Mouse (Mus musculus) intestine, postnatal 0 days (tissue): ENCODE measurements around the gene Gjb3. TPM values are rescaled to one million over a fixed set of nuclear protein-coding genes. Genes with fewer than 3 reads are reported as not detected.

Source experiments
- ATAC-seq: fragments of 200-750 bp; cut with Nextera tagmentation; 2 replicates; pipeline ENCODE4 v1.8.0; 2017; ENCODE audit warnings: mild to moderate bottlenecking, moderate TSS enrichment, moderate library complexity
- H3K27ac ChIP-seq: fragments of 300-500 bp; sonication (generic); 2 replicates; pipeline ENCODE4 v1.5.1; 2014; ENCODE audit warnings: mild to moderate bottlenecking, low read depth, low read length, moderate library complexity
- H3K27me3 ChIP-seq: fragments of 300-500 bp; sonication (generic); replicated peaks from 2 replicates; pipeline ENCODE4 v1.6.1; 2014; ENCODE audit warnings: low read length, mixed read lengths; ENCODE audit not compliant: control insufficient read depth, insufficient read depth
- H3K36me3 ChIP-seq: fragments of 300-500 bp; sonication (generic); 2 replicates; pipeline ENCODE4 v1.6.1; 2014; ENCODE audit warnings: mild to moderate bottlenecking, moderate library complexity; ENCODE audit not compliant: control insufficient read depth, insufficient read depth
- H3K4me1 ChIP-seq: fragments of 300-500 bp; sonication (generic); replicated peaks from 2 replicates; pipeline ENCODE4 v1.6.1; 2014; ENCODE audit warnings: antibody characterized with exemption, low read length, mixed read lengths; ENCODE audit not compliant: control insufficient read depth, insufficient read depth
- H3K4me2 ChIP-seq: fragments of 300-500 bp; sonication (generic); replicated peaks from 2 replicates; pipeline ENCODE4 v1.6.1; 2014; ENCODE audit warnings: low read depth, mild to moderate bottlenecking, moderate library complexity
- H3K4me3 ChIP-seq: fragments of 300-500 bp; sonication (generic); 2 replicates; pipeline ENCODE4 v1.5.1; 2014; ENCODE audit warnings: low read depth, low read length
- H3K9ac ChIP-seq: fragments of 300-500 bp; sonication (generic); 2 replicates; pipeline ENCODE4 v1.6.1; 2014; ENCODE audit warnings: mild to moderate bottlenecking, low read depth, low read length
- H3K9me3 ChIP-seq: fragments of 300-500 bp; sonication (generic); 2 replicates; pipeline ENCODE4 v1.6.1; 2016; ENCODE audit warnings: mixed run types; ENCODE audit not compliant: control insufficient read depth
- CTCF ChIP-seq: sonication (generic); IDR thresholded peaks from 2 replicates; pipeline ENCODE4 v1.5.1; 2016; ENCODE audit warnings: low read depth, mild to moderate bottlenecking, control low read depth, antibody characterized with exemption, moderate library complexity
- whole genome bisulfite sequencing: fragments of 180-500 bp; shearing (Covaris S2); extraction: QIAGEN DNeasy Blood & Tissue Kit; methylation state at CpG from one replicate; pipeline ENCODE4 v1.1.7; 2014; 5-methylcytosine and 5-hydroxymethylcytosine counted together
- polyA plus RNA-seq: library from polyadenylated mRNA; unstranded; fragments of >200 nt; fragmentation: Nextera tagmentation; extraction: Ambion mirVana; gene quantifications from 2 replicates; pipeline ENCODE4 v1.2.1, GENCODE M21; 2015

The Gjb3 gene
- polyA plus RNA-seq, 1 experiment from 2014 or later = 1.3 TPM

DNA sequence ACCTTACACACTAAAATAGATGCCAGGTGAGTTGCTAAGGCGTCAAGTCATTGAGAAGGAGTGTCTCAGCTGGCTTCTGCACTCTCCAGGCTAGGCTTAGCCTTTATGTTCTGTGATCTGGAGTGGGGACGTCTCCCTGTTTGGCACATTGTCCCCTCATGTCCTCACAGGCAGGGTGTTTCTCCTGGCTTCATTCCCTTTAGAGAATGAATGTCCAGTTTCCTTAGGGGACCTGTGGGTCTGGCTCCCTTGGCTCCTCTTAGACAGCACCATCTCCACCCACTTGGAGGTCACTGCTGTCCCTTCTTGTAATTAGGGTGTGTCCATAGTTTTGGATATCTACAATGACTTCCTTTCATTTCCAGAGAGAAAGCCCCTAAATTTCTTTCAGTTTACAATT lies 23.7 kb downstream of the Gjb3 start:
- H3K9ac ChIP-seq = no peak overlapping the region
- no peak overlapping the region for H3K4me3 ChIP-seq
- 60% methylated on average over 2 of the region's 2 CpGs for WGBS
- no peaks in the 10 kb centered on the region for H3K36me3 ChIP-seq
- ATAC-seq = no peak
- H3K27me3 ChIP-seq = no peaks in the 10 kb centered on the region
- no peak overlapping the region for H3K27ac ChIP-seq
- H3K4me1 ChIP-seq = no peaks in the 10 kb centered on the region
- no peaks in the 10 kb centered on the region for H3K9me3 ChIP-seq
- TF ChIP-seq CTCF = no peak
- no peak overlapping the region for H3K4me2 ChIP-seq

DNA sequence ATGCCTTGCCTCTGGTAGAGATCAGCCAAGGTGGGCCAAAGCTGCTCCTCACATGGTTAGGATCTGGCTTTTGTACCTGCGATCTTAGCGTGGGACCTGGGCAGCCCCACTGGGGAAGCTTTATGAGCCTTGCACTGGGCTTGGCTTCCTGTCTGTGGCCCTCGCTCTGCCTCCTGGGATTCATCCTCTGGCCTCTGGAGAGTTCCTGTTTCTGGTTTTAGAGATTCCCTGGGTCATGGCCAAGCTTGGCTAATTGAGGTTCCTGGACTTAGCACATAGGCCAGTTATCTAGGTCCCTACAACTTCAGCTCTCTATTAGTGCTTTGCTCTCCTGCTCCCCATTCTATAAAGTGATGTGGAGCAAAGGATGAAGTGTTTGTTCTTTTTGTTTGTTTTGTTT lies 26.8 kb downstream of the Gjb3 start:
- no peak overlapping the region for H3K4me2 ChIP-seq
- H3K4me1 ChIP-seq = no peaks in the 10 kb centered on the region
- no peaks in the 10 kb centered on the region for H3K36me3 ChIP-seq
- H3K4me3 ChIP-seq = no peak overlapping the region
- no peak for TF ChIP-seq CTCF
- H3K9me3 ChIP-seq = no peaks in the 10 kb centered on the region
- 67% methylated on average over 3 of the region's 3 CpGs for WGBS
- no peaks in the 10 kb centered on the region for H3K27me3 ChIP-seq
- H3K9ac ChIP-seq = no peak overlapping the region
- no peak overlapping the region for H3K27ac ChIP-seq
- no peak for ATAC-seq

DNA sequence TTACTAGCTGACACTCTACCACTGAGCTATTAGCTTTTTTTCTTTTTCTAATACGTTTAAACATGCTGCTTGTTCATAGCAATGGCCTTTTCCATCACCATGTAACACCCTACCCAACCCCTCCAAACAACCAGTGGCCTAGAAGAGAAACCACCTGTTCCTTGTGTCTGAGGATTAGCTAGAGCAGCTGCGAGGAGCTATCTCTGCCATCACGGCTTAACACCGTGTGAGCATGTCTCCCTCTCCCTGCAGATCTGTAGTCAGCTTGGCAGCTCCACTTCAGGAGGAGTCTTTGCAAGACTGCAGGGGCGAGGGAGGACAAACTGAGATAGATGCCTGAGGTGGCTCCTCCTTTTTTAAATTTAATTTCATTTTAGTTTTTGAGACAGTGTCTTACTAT lies 30.1 kb downstream of the Gjb3 start:
- WGBS = 61% methylated on average over 5 of the region's 5 CpGs
- H3K4me1 ChIP-seq = no peaks in the 10 kb centered on the region
- no peak for ATAC-seq
- no peak overlapping the region for H3K27ac ChIP-seq
- no peak for TF ChIP-seq CTCF
- no peak overlapping the region for H3K9ac ChIP-seq
- H3K4me2 ChIP-seq = no peak overlapping the region
- no peaks in the 10 kb centered on the region for H3K36me3 ChIP-seq
- no peak overlapping the region for H3K4me3 ChIP-seq
- no peaks in the 10 kb centered on the region for H3K9me3 ChIP-seq
- H3K27me3 ChIP-seq = no peaks in the 10 kb centered on the region

DNA sequence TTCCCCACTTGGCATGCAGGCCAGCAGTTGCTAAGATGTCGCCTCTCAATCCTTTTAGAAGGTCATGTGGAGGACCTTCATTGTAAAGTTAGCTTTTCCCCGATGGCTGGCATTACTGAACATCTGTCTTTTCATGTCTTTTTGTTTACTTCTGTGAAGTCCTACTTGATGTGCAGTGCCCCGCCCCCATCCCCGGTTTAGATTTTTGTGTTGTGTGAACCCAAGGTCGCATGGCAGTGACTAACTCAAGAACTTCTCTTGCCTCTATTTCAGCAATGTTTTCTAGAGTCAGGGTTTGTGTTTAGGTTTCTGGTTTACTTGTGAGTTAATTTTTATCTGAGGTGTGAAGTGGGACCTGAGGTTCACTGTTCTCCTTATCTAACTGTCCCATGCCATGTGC lies 38.0 kb downstream of the Gjb3 start:
- H3K4me2 ChIP-seq = no peak overlapping the region
- TF ChIP-seq CTCF = no peak
- no peaks in the 10 kb centered on the region for H3K27me3 ChIP-seq
- ATAC-seq = no peak
- H3K4me3 ChIP-seq = no peak overlapping the region
- no peak overlapping the region for H3K9ac ChIP-seq
- WGBS = 64% methylated on average over 5 of the region's 5 CpGs
- no peak overlapping the region for H3K27ac ChIP-seq
- H3K36me3 ChIP-seq = no peaks in the 10 kb centered on the region
- no peaks in the 10 kb centered on the region for H3K9me3 ChIP-seq
- no peaks in the 10 kb centered on the region for H3K4me1 ChIP-seq

DNA sequence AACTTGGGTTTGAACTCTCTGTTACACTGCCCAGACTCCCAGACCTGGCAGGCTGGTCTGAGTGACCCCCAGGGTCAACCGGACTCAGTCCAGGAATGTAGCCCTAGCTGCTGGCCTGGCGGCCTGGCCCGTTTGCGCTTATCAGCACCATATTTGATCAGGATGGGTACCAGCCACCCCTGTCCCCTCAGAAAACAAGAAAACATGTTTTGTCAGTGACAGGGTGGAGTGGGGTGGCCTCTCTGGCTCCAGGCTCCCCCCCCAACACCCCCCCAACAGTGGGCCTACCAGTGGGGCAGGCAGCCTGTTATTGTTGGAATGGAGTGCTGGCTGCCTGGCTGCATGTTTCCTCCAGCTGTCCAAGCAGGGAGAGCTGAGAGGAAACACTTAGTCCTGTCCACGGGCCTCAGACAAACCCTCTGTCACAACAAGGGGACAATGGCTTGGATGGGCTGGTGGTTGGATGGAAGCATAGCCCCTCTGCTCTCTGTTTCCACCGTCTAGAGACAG lies 41.5 kb downstream of the Gjb3 start:
- no peaks in the 10 kb centered on the region for H3K27me3 ChIP-seq
- no peaks in the 10 kb centered on the region for H3K4me1 ChIP-seq
- H3K27ac ChIP-seq = no peak overlapping the region
- no peaks in the 10 kb centered on the region for H3K36me3 ChIP-seq
- no peaks in the 10 kb centered on the region for H3K9me3 ChIP-seq
- TF ChIP-seq CTCF = no peak
- WGBS = 63% methylated on average over 6 of the region's 6 CpGs
- no peak overlapping the region for H3K9ac ChIP-seq
- no peak for ATAC-seq
- no peak overlapping the region for H3K4me2 ChIP-seq
- H3K4me3 ChIP-seq = no peak overlapping the region

DNA sequence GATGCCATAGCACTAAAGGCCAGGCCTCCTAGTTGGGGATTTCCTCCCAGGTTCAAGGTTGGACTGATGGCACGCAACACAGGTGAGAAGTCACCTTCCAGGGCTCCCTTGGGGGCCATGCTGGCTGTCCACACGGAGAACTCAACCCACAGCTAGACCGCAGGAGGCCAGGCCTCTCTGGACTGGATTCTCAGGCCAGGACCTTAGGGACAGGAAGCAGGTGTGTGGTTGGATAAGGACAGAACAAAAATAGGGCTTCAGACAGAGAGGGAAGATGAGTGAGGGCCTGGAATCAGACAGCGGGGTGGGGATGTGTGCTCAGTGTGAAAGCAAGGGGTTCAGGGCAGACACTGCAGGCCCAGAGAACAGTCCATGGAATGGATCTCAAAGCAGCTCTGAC lies 43.7 kb downstream of the Gjb3 start:
- H3K27ac ChIP-seq = no peak overlapping the region
- ATAC-seq = no peak
- H3K4me2 ChIP-seq = no peak overlapping the region
- H3K4me3 ChIP-seq = no peak overlapping the region
- WGBS = 73% methylated on average over 4 of the region's 4 CpGs
- H3K4me1 ChIP-seq = no peaks in the 10 kb centered on the region
- H3K36me3 ChIP-seq = no peaks in the 10 kb centered on the region
- TF ChIP-seq CTCF = no peak
- no peak overlapping the region for H3K9ac ChIP-seq
- H3K27me3 ChIP-seq = no peaks in the 10 kb centered on the region
- no peaks in the 10 kb centered on the region for H3K9me3 ChIP-seq

DNA sequence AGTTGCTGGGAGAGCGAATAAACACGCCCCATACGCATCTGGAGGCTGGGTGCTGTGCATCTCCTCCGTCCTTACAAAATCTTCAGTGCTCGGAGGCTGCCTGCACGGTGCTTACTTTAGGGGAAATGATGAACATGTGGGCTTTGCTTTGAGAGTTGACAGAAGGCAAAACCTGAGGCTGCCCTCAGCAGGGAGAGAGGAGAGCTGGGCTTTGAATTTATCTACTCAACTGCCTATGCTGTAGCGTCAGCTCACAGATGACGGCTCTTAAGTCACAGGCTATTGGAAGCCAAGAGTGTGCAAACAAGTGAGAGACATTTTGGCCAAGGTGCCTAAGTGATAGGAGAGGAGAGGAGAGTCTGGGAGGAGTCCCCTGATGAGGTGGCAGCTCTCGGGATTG lies 51.4 kb downstream of the Gjb3 start:
- no peak overlapping the region for H3K4me3 ChIP-seq
- no peaks in the 10 kb centered on the region for H3K27me3 ChIP-seq
- H3K9me3 ChIP-seq = no peaks in the 10 kb centered on the region
- H3K36me3 ChIP-seq = no peaks in the 10 kb centered on the region
- WGBS = 71% methylated on average over 9 of the region's 9 CpGs
- no peak for TF ChIP-seq CTCF
- no peak overlapping the region for H3K27ac ChIP-seq
- no peak for ATAC-seq
- no peaks in the 10 kb centered on the region for H3K4me1 ChIP-seq
- H3K4me2 ChIP-seq = no peak overlapping the region
- no peak overlapping the region for H3K9ac ChIP-seq
